Mouse (Mus musculus): ENCODE results near the gene 4933411K16Rik.
A peak's percentile ranks its signal among the peaks of the same experiment; 100 is the strongest.

Gene 4933411K16Rik

DNA sequence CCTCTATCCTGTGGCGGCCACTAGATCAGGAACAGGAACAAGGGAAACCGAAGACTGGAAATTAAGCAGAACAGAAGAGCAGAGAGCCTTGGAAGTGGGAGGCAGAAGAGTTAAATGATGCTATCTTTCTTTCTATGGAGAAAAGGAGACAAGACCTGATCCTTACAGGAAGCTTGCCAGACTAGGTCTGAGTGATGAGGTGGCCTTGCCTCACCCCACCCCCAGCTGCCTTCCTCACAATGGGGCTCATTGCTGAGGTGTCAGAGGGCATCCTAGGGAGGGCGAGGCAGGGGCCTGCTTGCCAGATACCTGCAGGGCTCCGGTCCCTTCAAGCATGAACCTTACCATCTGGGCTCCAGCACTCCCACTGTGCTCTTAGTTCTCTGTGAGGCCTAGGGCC is at the start of gene 4933411K16Rik:
Gene 4933411K16Rik, plus strand, starts transcription at position 301 of the 400 bp plus-strand sequence.
- DNase-seq (ENCODE audit: low read depth) = no peak

DNA sequence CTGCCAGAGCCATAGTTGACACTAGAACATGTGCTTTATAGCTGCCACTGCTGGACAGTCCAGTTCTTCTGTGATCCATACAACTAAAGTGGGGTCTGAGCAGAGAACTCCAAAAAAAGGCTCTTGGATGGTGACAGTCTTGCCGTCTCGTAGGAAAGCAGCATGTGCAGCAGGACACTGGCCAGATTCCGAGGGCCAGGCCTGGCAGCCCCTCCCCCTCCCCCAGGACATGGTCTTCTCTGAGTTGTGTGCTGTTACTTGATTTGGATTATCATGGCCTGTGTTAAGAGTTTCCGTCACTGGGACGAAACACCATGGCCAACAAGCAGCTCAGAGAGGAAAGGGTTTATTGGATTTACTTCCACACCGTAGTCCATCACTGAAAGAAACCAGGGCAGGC is 47.8 kb upstream of the 4933411K16Rik start:
- no peak for DNase-seq (ENCODE audit: low read depth)

DNA sequence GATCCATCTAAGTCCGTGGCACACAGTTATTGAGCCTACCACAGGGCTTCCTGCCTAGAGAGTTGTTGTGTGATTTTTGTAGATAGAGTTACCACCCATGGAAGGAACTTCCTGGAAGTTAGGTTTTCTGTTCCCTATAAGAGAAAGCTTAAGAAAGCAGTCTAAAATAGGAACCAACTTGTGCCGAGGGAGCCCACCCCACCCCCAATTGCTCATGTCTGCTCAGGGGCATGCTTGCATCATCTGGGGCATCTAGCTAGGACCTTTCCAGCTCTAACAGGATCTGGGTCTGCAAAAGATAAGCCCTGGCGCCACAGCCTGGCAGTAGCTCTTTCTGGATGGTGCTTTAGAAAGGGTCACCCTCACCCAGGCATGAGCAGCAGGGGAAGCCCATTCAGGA is 46.4 kb upstream of the 4933411K16Rik start:
- no peak for DNase-seq (ENCODE audit: low read depth)

DNA sequence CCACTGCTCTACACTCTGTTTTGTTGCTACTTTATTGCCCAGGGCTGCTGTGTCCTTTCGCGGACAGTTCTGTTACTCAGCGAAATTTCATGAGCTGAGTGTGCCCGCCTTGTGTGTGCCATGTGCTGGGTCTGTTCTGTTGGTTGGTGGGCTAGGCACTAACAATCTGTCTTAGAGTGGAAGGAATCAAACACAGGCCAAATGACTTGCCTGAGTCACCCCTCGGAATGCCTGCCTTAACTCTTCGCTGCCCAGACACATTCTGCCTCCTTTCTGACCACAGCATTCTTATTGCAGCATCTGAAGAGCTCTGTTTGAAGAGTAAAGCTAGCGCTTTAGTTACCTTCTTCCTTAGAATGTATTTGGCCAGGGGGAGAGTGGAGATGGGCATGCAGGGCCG is 45.5 kb upstream of the 4933411K16Rik start:
- no peak for DNase-seq (ENCODE audit: low read depth)

DNA sequence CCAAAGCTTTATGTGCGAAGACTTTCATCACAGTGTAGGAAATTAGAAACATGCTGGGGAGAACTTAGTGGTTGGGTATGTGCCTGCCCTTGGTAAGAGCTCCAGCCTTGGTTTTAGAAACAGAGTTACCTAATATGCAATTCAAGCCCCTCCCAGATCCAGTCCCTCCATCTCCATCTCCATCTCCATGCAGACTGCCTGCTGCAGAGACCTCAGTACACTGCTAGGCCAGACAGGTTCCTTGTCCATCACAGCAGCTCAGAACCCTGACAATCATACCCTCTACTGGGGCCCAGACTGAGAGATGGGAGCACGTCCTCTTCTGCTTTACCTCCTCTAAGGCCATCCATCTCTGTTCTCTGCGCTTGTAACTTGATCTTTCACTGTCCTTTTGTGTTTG is 43.5 kb upstream of the 4933411K16Rik start:
- DNase-seq (ENCODE audit: low read depth) = no peak

DNA sequence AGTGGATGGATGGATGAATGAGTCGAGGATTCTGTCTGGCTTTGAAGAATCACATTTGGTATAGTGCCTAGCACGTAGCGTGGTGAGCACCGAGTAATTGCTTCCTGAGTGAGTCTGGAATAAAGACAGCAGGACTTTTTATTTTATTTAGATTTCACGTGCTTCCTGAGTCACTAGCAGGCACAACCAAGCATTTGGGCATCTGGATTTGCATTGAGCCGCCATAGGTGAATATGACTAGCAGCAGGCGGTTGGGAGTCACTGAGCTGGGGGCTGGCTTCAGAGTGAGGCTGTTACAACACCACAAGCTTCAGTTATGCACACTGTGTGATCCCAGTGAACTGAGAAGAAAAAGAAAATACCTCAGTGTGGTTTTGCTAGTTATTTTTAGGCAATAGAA is 43.0 kb upstream of the 4933411K16Rik start:
- DNase-seq (ENCODE audit: low read depth) = no peak

DNA sequence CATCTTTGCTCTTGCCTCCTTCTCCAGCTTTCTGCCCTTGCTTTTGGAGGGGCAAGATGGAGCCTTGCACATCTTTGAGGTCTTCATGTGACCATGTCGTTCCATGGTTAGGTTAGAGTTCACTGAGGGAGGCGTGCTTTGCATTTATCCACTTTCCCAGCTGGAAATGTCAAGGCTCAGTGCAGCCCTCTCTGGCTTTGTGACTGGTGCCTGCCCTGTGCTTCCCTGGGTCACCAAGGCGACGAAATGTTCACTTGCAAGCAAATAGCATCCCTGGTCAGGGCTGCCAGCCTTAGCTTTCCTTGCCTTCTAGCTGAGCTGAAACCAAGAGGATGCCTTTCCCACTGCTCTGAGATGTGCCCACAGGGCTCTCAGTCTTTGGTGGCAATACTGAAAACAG is 41.6 kb upstream of the 4933411K16Rik start:
- no peak for DNase-seq (ENCODE audit: low read depth)

DNA sequence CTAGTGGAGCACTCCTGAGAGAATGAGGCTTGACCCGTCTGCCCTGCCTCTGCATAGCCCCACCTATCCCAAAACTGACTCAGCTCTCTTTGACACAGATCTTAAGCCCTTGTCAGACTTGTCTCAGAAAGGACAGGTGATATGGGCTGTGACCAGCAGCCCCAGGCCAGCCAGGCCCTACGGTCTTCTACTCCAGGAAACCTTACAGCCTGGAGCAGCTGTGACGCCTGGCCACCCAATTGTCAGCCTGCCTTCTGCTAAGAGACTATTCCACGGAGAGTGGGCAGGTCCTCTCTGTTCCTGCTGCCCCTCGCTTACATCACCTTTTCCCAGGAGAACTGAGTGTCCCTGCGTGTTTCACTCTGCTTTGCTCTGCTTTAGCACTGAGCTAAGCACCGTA is 40.9 kb upstream of the 4933411K16Rik start:
- no peak for DNase-seq (ENCODE audit: low read depth)

DNA sequence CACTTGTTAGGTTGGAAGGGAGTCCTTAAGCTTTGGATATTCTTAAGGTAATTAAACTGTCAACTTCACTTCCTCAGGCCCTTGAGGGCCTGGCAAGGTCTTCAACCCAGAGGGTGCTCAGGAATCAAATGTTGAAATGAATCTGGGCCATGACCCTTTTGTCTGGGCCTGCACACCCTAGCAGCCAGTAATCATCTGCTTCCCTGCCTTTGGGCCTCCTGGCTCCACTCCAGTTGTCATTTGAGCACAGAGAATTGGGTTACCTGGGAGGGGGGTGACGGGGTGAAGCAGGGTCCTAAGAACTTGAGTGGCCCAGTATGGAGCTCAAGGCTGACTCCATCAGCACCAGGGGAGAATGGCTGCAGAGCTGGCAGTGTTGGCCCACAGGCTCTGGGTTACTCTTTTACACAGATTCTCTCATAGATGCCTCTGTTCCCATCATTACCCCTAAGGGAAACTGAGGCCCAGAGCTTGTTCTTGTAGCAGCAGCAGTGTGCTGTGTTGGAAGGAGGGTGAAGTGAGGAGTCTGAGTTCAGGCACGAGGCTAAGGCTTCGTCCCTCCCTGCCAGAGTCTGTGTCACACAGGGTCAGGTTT is 37.7 kb upstream of the 4933411K16Rik start:
- no peak for DNase-seq (ENCODE audit: low read depth)

DNA sequence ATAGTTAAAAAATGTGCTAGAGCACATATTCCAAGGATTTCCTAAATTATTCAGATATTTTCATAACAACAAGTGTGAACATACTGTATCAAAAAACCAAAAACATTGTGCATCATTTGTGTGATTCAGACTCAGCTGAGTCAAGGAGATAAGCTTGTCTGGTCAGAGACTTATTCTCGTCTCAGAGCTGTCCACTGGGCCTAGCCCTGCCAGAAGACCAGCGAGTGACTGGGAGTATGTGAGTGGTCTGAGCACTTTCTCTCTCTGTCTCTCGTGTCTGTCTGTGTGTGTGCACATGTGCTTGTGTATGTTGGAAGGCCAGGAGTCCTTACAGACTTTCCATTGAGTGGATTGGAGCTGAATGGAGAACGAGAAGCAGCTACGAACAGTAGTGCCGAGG is 37.0 kb upstream of the 4933411K16Rik start:
- DNase-seq (ENCODE audit: low read depth) = no peak

DNA sequence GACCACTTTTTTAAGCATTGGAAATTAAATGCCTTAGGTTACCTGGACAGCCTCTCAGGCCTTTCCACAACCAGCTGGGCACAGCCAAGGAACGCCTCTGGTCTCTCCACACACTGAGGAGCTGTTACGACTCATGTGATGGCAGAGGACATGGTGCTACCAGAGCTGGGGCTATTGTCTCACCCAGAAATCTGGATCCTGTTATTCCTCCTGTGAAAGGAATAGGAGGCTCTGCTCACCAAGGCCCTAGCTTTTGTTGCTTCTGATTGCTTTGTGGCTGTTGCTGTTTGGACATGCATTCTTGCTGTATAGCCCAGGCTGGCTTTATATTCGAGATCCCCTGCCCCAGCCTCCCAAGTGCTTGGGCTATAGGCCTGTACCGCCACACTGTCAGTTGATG is 35.8 kb upstream of the 4933411K16Rik start:
- DNase-seq (ENCODE audit: low read depth) = no peak

DNA sequence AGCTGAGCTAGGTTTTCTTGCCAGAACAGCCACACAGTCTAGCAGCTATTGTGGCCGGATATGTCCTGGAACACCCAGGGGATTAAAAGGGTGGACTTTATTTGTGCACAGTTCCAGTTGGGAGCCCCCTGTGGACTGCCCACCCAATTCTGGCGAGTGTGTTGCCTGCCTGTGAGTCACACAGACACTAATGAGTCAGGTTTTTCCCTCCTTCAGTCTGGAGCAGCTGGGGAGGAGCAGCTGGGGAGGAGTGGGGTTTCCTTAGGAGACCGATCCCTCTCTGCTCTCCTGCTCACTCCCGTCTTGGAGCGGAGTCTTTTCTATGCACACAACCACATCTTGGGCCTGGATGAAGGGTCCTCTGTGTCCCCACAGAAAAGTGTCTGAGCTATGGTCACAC is 35.2 kb upstream of the 4933411K16Rik start:
- no peak for DNase-seq (ENCODE audit: low read depth)

DNA sequence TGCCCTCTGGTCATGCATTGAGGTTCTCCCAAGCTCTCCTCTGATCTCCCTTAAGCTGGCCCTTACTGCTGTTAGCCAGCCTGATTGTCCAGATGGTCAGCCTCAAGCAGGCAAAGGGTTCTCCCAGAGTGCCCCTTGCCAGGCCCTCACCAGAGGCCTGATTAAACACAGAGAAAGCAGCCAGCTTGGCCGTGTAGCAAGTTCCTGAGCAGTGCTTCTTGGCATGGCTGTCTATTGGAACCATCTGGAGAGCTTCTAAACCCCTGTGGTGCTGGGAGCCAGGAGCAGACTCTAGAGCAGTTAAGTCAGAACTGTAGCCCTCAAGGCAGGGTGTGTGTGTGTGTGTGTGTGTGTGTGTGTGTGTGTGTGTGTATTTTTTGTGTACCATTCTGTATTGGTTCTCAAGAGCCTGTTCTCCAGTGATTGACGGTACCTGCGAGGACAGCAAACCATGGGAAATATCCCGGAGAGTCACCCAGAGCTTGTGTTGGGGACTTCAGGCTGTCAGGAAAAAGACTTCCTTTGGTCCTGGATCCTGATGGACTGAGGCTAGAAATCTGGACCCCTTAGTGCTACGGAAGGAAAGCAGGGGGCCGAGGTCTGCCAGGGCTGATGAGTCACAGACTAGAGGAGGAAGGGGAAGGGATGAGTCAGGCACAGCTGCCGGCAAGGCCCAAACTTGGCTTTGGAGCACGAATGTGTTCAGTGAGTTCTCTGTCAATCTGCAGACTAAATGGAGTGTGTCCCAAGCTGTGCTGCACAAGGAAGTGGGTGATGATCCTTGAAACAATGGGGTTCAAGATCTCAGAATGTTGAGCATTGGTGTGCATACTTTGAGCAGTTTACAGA is 34.4 kb upstream of the 4933411K16Rik start:
- DNase-seq (ENCODE audit: low read depth) = peak; percentile 51

DNA sequence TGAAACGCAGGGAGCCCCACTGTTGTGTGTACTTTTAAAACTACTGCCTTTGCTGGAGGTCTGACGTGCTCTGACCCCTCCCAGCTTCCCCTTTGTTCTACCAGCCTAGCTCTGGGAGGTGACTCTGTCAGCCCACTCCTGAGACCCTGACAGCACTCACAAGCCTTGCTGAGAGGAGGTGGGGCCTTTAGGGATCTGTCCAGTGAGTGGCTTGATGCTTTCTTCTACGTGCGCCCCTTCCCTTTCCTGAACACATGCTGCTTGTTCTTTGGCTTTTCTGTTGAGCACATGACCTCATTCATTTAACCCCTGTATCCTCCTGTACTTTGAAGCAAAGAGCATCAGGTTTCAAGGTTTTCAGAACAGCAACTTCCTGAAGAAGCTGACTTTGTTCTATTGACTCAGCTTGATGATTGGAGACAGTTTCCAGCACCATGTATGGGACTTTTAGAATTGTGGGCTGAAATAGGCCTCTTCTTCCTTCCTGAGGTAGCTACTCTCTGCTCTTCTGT is 33.0 kb upstream of the 4933411K16Rik start:
- DNase-seq (ENCODE audit: low read depth) = peak; percentile 26

DNA sequence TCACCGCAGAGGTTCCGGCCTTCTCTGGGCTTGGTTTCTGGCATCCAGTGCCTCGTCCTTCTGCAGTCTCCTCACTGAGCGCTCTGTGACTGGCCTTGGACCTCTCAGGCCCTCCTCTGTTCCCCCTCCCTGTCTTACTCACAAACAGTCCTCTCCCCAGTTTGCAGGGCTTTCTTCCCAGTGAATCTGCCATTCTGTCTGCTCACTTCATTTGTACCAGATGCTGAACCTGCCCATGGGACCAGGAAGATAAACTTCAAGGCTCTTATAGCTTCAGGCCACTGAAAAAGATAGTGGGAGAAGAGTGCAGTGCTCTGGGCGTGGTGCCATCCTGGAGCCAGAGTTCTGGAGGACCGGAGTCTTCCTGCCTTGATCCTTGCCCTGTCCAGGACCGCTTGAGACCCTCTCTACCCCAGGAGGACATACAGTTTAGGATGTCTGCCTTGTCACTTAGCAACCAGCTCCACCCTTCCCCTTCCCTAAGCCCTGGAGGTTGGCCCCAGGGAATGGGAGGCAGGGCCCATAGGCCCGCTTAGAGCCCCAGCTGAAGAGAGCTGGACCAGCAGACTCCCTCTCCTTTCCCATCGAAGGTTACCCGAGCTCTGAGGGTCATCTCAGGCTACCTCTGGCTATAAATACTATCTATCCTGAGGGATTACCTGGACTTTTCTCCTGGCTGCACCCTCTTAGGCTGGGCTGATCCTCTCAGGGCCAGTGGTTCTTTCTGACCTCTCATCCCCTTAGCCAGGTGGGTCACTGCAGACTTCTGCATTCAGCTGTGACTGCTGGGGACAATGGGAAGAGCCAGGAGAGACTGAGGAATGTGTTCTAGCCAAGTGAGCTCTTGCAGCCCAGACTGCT is 30.1 kb upstream of the 4933411K16Rik start:
- no peak for DNase-seq (ENCODE audit: low read depth)

DNA sequence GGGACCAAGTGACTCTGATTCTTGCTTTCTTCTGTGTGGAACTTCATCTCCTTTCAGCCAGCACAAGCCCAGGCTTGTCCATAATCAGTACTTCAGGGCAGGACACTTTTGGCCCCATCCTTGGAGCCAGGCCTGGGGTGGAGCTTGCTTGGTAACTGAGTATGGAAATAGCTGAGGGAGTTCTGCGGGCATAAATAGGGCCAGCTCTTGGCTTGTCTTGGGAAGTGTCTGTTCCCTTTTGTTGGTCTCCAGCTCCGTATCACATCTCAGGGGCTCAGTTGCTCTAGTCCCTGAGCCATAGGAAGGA is 29.6 kb upstream of the 4933411K16Rik start:
- no peak for DNase-seq (ENCODE audit: low read depth)

DNA sequence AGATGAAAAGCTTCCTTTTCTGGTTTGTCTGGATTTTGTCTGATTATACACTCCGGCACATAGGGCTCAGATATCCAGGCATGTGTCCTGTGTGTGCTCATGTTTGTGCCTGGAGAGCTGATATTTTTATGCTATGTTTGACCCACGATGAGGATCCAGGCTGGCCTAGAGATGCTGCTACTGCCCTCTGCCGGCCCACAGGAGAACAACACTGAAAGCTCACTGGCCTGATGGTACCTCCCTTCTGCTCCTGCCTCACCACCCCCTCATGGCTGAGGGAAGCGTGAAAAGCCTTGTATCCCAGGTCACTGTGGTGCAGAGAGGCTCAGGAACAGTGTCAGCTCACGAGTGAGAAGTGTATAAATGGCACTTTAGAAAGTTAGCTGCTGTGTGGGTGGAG is 25.9 kb upstream of the 4933411K16Rik start:
- peak; percentile 68 for DNase-seq (ENCODE audit: low read depth)

DNA sequence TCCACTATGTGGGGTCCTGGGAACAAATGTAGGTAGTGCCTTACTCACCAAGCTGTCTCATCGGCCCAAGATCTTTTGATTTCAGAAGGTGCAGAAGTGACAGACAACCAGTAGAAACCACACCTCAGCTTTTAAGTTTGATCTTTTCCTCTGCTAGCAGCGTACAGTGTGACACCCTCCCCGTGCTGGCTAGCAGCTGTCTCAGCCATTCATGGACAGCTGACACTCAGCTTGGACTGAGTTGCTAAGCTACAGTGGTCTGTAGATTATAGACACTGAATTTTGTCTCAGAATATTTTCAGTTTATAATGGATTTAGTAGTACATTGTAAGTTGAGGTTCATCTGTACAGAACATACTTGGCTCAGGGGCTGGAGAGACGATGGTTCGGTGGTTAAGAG is 20.9 kb upstream of the 4933411K16Rik start:
- DNase-seq (ENCODE audit: low read depth) = no peak

DNA sequence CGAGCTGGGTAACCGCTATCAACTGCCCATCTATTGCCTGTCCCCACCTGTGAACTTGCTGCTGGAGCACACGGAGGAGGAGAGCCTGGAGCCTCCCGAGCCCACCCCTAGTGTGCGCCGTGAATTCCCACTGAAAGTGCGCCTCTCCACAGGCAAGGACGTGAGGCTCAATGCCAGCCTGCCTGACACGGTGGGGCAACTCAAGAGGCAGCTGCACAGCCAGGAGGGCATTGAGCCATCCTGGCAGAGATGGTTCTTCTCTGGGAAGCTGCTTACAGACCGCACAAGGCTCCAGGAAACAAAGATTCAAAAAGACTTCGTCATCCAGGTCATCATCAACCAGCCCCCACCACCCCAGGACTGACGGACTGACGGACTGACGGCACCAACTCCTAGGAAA is 18.4 kb upstream of the 4933411K16Rik start:
- no peak for DNase-seq (ENCODE audit: low read depth)

DNA sequence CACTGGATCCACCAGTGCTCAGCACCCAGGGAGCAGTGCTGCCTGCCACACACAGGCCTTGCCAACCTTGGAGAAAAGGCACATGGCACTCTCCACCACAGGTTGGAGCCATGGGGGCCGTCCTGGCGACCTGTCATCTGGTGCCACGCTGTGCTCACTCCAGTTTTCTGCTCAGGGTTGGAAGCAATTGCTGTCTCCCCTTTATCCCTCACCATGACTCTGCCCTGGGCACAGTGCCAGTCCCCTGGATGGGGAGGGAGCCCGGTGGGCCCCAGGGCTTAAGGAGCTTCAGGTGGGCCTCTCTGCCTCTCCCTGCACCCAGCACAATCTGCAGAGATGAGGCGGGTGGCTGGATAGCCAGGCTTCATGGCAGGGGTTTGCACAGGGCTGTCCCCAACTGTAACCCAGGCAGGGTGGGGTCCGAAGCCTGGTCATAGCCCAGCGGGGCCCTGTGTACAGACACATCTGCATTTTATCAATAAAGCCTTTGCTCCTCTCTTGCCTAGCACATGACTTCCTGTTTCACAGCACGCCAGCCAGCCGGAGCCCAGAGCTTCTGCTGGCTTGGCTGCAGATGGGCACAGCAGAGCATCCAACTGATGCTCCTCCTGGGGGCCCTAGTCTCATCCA is 17.8 kb upstream of the 4933411K16Rik start:
- no peak for DNase-seq (ENCODE audit: low read depth)

DNA sequence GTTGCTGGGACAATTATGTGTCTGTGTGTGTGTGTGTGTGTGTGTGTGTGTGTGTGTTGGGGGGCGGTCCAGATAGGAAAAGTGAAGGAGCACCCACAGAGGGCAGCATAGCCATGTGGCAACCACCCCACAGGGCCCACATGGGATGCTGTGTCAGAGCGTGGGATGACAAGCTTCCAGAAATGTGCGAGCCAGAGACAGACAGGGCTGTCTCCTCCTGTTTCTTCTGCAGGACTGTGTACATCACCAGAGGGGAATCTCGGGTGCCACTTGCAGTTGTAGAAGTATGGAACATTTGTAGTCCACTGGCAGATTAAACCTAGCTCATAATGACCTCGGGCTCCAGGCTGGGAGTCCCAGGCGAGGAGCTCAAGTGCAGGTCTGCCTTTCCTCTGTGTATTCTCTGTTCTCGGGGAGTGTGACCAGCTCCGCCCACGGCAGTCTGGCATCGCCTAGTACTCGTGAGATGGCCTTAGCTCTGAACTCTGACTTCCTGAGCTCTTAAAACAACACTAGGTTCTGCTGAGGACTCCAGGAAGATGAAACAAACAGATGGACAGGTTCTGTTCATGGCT is 17.1 kb upstream of the 4933411K16Rik start:
- DNase-seq (ENCODE audit: low read depth) = no peak

All from c-Kit-positive CD71-negative TER-119-negative erythroid progenitor cells, embryonic 14.5 days (primary cell).